Mouse (Mus musculus): ENCODE results near the gene Tbx3. TPM values are rescaled to one million over a fixed set of nuclear protein-coding genes. Genes with fewer than 3 reads are reported as not detected.

Tbx3 gene
- polyA plus RNA-seq (2015; fragmentation: Nextera tagmentation; extraction: Ambion mirVana) = 20.8 and 23.5 TPM in 2 replicates

- peak within 1 kb of the TSS; percentile 94 for H3K27ac ChIP-seq
- no peaks in the 10 kb centered on the region for H3K9me3 ChIP-seq
- under 1% methylated on average over 43 of the region's 43 CpGs for WGBS
- no peaks in the 10 kb centered on the region for H3K36me3 ChIP-seq
- ATAC-seq (ENCODE audit: insufficient number of reproducible peaks, low FRiP score, low TSS enrichment, low read depth) = peak; percentile 95
- peak within 1 kb of the TSS; percentile 42 for H3K9ac ChIP-seq
- peaks cover 67% of the 10 kb centered on the region for H3K27me3 ChIP-seq
- peak within 1 kb of the TSS; percentile 52 for H3K4me3 ChIP-seq
- H3K4me2 ChIP-seq = peak within 1 kb of the TSS; percentile 72
- peaks cover 34% of the 10 kb centered on the region for H3K4me1 ChIP-seq
These were observed at the start of gene Tbx3 for GRCm38 (mm10) chr5:119670566-119671108. Gene Tbx3 (plus strand): TSS chr5:119670669.

GRCm38 (mm10) chr5:119622076-119622475 lies 48.4 kb upstream of the Tbx3 start:
- ATAC-seq (ENCODE audit: insufficient number of reproducible peaks, low FRiP score, low TSS enrichment, low read depth) = no peak
- no peak overlapping the region for H3K4me3 ChIP-seq
- H3K27ac ChIP-seq = no peak overlapping the region
- H3K4me2 ChIP-seq = no peak overlapping the region
- no peaks in the 10 kb centered on the region for H3K36me3 ChIP-seq
- no peak overlapping the region for H3K9ac ChIP-seq
- peaks cover 50% of the 10 kb centered on the region for H3K27me3 ChIP-seq
- H3K9me3 ChIP-seq = no peaks in the 10 kb centered on the region
- WGBS = 63% methylated on average over 1 of the region's 1 CpGs
- peaks cover 29% of the 10 kb centered on the region for H3K4me1 ChIP-seq

GRCm38 (mm10) chr5:119624554-119624953 lies 45.9 kb upstream of the Tbx3 start:
- no peak overlapping the region for H3K4me2 ChIP-seq
- peaks cover 45% of the 10 kb centered on the region for H3K4me1 ChIP-seq
- 63% methylated on average over 1 of the region's 1 CpGs for WGBS
- H3K27me3 ChIP-seq = peaks cover 58% of the 10 kb centered on the region
- H3K36me3 ChIP-seq = no peaks in the 10 kb centered on the region
- no peaks in the 10 kb centered on the region for H3K9me3 ChIP-seq
- H3K27ac ChIP-seq = no peak overlapping the region
- H3K9ac ChIP-seq = no peak overlapping the region
- ATAC-seq (ENCODE audit: insufficient number of reproducible peaks, low FRiP score, low TSS enrichment, low read depth) = no peak
- no peak overlapping the region for H3K4me3 ChIP-seq

GRCm38 (mm10) chr5:119625603-119626002 lies 44.9 kb upstream of the Tbx3 start:
- H3K4me1 ChIP-seq = peaks cover 37% of the 10 kb centered on the region
- 2% methylated on average over 13 of the region's 13 CpGs for WGBS
- peaks cover 64% of the 10 kb centered on the region for H3K27me3 ChIP-seq
- ATAC-seq (ENCODE audit: insufficient number of reproducible peaks, low FRiP score, low TSS enrichment, low read depth) = no peak
- H3K4me3 ChIP-seq = no peak overlapping the region
- H3K9ac ChIP-seq = no peak overlapping the region
- H3K4me2 ChIP-seq = peak overlapping the region; percentile 17; the same call in 1 of the 2 replicates
- no peaks in the 10 kb centered on the region for H3K36me3 ChIP-seq
- no peaks in the 10 kb centered on the region for H3K9me3 ChIP-seq
- no peak overlapping the region for H3K27ac ChIP-seq

- Histone ChIP-seq H3K4me3 (no peak overlapping the region), H3K27me3 (peaks cover 64% of the 10 kb centered on the region), H3K4me2 (no peak overlapping the region), H3K4me1 (peaks cover 37% of the 10 kb centered on the region), H3K27ac (peak overlapping the region; percentile 17; the same call in 1 of the 2 replicates), H3K36me3 (no peaks in the 10 kb centered on the region), H3K9me3 (no peaks in the 10 kb centered on the region), H3K9ac (no peak overlapping the region)
- no peak for ATAC-seq (ENCODE audit: insufficient number of reproducible peaks, low FRiP score, low TSS enrichment, low read depth)
- 26% methylated on average over 9 of the region's 9 CpGs for WGBS
These were observed 44.3 kb upstream of the Tbx3 start for GRCm38 (mm10) chr5:119626154-119626553.

GRCm38 (mm10) chr5:119626662-119627061 lies 43.8 kb upstream of the Tbx3 start:
- peaks cover 37% of the 10 kb centered on the region for H3K4me1 ChIP-seq

GRCm38 (mm10) chr5:119628100-119628499 lies 42.4 kb upstream of the Tbx3 start:
- ATAC-seq (ENCODE audit: insufficient number of reproducible peaks, low FRiP score, low TSS enrichment, low read depth) = no peak
- Histone ChIP-seq H3K4me3 (no peak overlapping the region), H3K27me3 (peaks cover 59% of the 10 kb centered on the region), H3K4me1 (peaks cover 37% of the 10 kb centered on the region), H3K27ac (no peak overlapping the region), H3K9me3 (no peaks in the 10 kb centered on the region), H3K4me2 (no peak overlapping the region), H3K36me3 (no peaks in the 10 kb centered on the region), H3K9ac (no peak overlapping the region)
- 70% methylated on average over 3 of the region's 3 CpGs for WGBS

More at GRCm38 (mm10) chr5:119626662-119627061, 43.8 kb upstream of the Tbx3 start:
- no peaks in the 10 kb centered on the region for H3K36me3 ChIP-seq
- ATAC-seq (ENCODE audit: insufficient number of reproducible peaks, low FRiP score, low TSS enrichment, low read depth) = no peak
- no peak overlapping the region for H3K9ac ChIP-seq
- H3K9me3 ChIP-seq = no peaks in the 10 kb centered on the region
- H3K4me2 ChIP-seq = peak overlapping the region; percentile 39
- H3K4me3 ChIP-seq = peak overlapping the region; percentile 18
- peaks cover 64% of the 10 kb centered on the region for H3K27me3 ChIP-seq
- WGBS = 10% methylated on average over 22 of the region's 22 CpGs
- peak overlapping the region; percentile 17; the same call in 1 of the 2 replicates for H3K27ac ChIP-seq

GRCm38 (mm10) chr5:119628746-119629327 lies 41.6 kb upstream of the Tbx3 start:
- Histone ChIP-seq H3K9ac (no peak overlapping the region), H3K36me3 (no peaks in the 10 kb centered on the region), H3K4me1 (peaks cover 37% of the 10 kb centered on the region), H3K4me2 (no peak overlapping the region), H3K4me3 (no peak overlapping the region), H3K9me3 (no peaks in the 10 kb centered on the region), H3K27me3 (peaks cover 57% of the 10 kb centered on the region), H3K27ac (no peak overlapping the region)
- WGBS = 18% methylated on average over 11 of the region's 12 CpGs
- ATAC-seq (ENCODE audit: insufficient number of reproducible peaks, low FRiP score, low TSS enrichment, low read depth) = no peak

GRCm38 (mm10) chr5:119633581-119633980 lies 36.9 kb upstream of the Tbx3 start:
- Histone ChIP-seq H3K27me3 (peaks cover 27% of the 10 kb centered on the region; the same call in 1 of the 2 replicates), H3K36me3 (no peaks in the 10 kb centered on the region), H3K9me3 (no peaks in the 10 kb centered on the region), H3K4me1 (peaks cover 7% of the 10 kb centered on the region), H3K4me3 (no peak overlapping the region), H3K4me2 (no peak overlapping the region), H3K9ac (no peak overlapping the region), H3K27ac (no peak overlapping the region)
- WGBS = 80% methylated on average over 4 of the region's 4 CpGs
- no peak for ATAC-seq (ENCODE audit: insufficient number of reproducible peaks, low FRiP score, low TSS enrichment, low read depth)

- H3K36me3 ChIP-seq = no peaks in the 10 kb centered on the region
- H3K4me3 ChIP-seq = no peak overlapping the region
- no peak overlapping the region for H3K9ac ChIP-seq
- H3K9me3 ChIP-seq = no peaks in the 10 kb centered on the region
- H3K4me2 ChIP-seq = no peak overlapping the region
- 53% methylated on average over 2 of the region's 2 CpGs for WGBS
- H3K27ac ChIP-seq = no peak overlapping the region
- ATAC-seq (ENCODE audit: insufficient number of reproducible peaks, low FRiP score, low TSS enrichment, low read depth) = no peak
- peaks cover 30% of the 10 kb centered on the region; the same call in 1 of the 2 replicates for H3K27me3 ChIP-seq
- H3K4me1 ChIP-seq = no peaks in the 10 kb centered on the region
These were observed 35.6 kb upstream of the Tbx3 start for GRCm38 (mm10) chr5:119634861-119635260.

- 51% methylated on average over 12 of the region's 12 CpGs for WGBS
- no peak overlapping the region for H3K27ac ChIP-seq
- H3K9me3 ChIP-seq = no peaks in the 10 kb centered on the region
- H3K36me3 ChIP-seq = no peaks in the 10 kb centered on the region
- no peak for ATAC-seq (ENCODE audit: insufficient number of reproducible peaks, low FRiP score, low TSS enrichment, low read depth)
- H3K4me1 ChIP-seq = peaks cover 11% of the 10 kb centered on the region
- no peak overlapping the region for H3K4me2 ChIP-seq
- no peak overlapping the region for H3K4me3 ChIP-seq
- peaks cover 55% of the 10 kb centered on the region for H3K27me3 ChIP-seq
- no peak overlapping the region for H3K9ac ChIP-seq
These were observed 32.2 kb upstream of the Tbx3 start for GRCm38 (mm10) chr5:119638300-119638699.

- Histone ChIP-seq H3K4me3 (no peak overlapping the region), H3K36me3 (no peaks in the 10 kb centered on the region), H3K9ac (no peak overlapping the region), H3K4me1 (peaks cover 15% of the 10 kb centered on the region), H3K4me2 (no peak overlapping the region), H3K9me3 (no peaks in the 10 kb centered on the region), H3K27me3 (peaks cover 69% of the 10 kb centered on the region), H3K27ac (no peak overlapping the region)
- 59% methylated on average over 9 of the region's 9 CpGs for WGBS
- no peak for ATAC-seq (ENCODE audit: insufficient number of reproducible peaks, low FRiP score, low TSS enrichment, low read depth)
These were observed 29.4 kb upstream of the Tbx3 start for GRCm38 (mm10) chr5:119641094-119641493.

Data from limb, embryonic 15.5 days (tissue).